Mouse (Mus musculus): ENCODE measurements at regions not wholly inside any gene's neighbourhood (a gene's known extent, or its start where the extent isn't known, plus 50 kb on each side); places are given as distances from the start of the nearest gene placed in this dataset.
A peak's percentile ranks its signal among the peaks of the same experiment; 100 is the strongest.
"Not testable (repeated sequence)": the region's sequence is repeated elsewhere in the genome, so short reads cannot be mapped to it uniquely, and the experiment has no call there.

GRCm38 (mm10) chr12:5956141-5956540 lies 580.7 kb upstream of the Klhl29 start:
- DNase-seq, result no peak
- no peak overlapping the region for H3K27ac ChIP-seq (ENCODE audit: insufficient read depth, low read length)
- TF ChIP-seq POLR2A (IDR thresholded peaks at IDR 0.05; ENCODE audit: borderline replicate concordance, insufficient read depth, low read length), result no peak
- no peaks in the 10 kb centered on the region for H3K4me1 ChIP-seq (ENCODE audit: control insufficient read depth, insufficient read depth, low read length)
- H3K4me3 ChIP-seq (replicated peaks; ENCODE audit: insufficient read depth, low read depth, low read length), result no peak overlapping the region
- WGBS, result 66% methylated on average over 2 of the region's 2 CpGs
- no peaks in the 10 kb centered on the region for H3K27me3 ChIP-seq (ENCODE audit: control insufficient read depth, insufficient read depth, low read length)

DNA sequence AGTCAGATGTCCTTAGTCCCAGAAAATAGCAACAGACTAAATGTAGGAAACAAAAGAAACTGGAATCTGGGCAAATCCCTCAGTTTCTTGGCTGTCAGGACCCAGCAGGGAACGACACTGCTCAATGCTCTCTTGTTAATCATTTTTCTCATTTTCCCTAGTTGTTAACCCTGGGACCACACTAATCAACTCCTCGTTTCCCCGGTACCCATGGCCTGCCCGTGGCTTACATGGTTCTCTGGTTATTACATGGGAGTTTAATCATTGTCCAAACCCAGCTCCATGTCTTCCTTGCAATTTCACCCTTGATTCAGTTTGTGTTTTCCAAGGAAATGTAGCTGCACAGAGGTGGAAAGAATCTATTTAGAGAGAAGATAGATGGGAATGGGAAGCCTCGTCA lies 580.1 kb upstream of the Klhl29 start:
- TF ChIP-seq CTCF (IDR thresholded peaks at IDR 0.05; ENCODE audit: borderline replicate concordance, insufficient read depth, low read depth, low read length), result no peak
- no peak for TF ChIP-seq POLR2A (IDR thresholded peaks at IDR 0.05; ENCODE audit: borderline replicate concordance, insufficient read depth, low read length)
- Histone ChIP-seq H3K4me1 (ENCODE audit: control insufficient read depth, insufficient read depth, low read length) (no peaks in the 10 kb centered on the region), H3K27ac (ENCODE audit: insufficient read depth, low read length) (no peak overlapping the region), H3K4me3 (replicated peaks; ENCODE audit: insufficient read depth, low read depth, low read length) (no peak overlapping the region), H3K27me3 (ENCODE audit: control insufficient read depth, insufficient read depth, low read length) (no peaks in the 10 kb centered on the region)
- 41% methylated on average over 5 of the region's 5 CpGs for WGBS
- DNase-seq, result no peak

GRCm38 (mm10) chr12:5943346-5943925 lies 568.0 kb upstream of the Klhl29 start:
- Histone ChIP-seq H3K27me3 (ENCODE audit: control insufficient read depth, insufficient read depth, low read length) (no peaks in the 10 kb centered on the region), H3K27ac (ENCODE audit: insufficient read depth, low read length) (no peak overlapping the region), H3K4me1 (ENCODE audit: control insufficient read depth, insufficient read depth, low read length) (no peaks in the 10 kb centered on the region), H3K4me3 (replicated peaks; ENCODE audit: insufficient read depth, low read depth, low read length) (no peak overlapping the region)
- WGBS, result 66% methylated on average over 11 of the region's 11 CpGs
- TF ChIP-seq POLR2A (IDR thresholded peaks at IDR 0.05; ENCODE audit: borderline replicate concordance, insufficient read depth, low read length) (no peak), CTCF (IDR thresholded peaks at IDR 0.05; ENCODE audit: borderline replicate concordance, insufficient read depth, low read depth, low read length) (no peak)
- DNase-seq, result no peak

DNA sequence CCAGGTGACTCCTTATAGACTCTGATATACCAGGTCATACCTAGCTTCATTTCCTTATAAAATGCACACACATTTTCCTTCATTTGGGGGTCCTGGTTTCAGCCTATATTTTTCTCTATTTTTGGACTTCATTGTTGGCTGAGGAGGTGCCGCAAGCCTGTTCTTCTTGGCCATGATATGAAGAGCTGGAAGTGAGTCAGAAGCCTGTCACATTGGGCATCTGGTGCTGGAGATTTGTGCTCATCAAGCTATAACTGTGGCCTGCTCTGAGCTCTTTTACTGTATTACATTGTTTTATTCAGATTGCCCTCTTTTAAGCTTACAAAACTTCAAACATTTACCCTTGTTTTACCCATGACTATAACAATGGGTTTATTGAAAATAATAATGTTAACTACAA lies 545.8 kb upstream of the Klhl29 start:
- Histone ChIP-seq H3K4me1 (ENCODE audit: control insufficient read depth, insufficient read depth, low read length) (no peaks in the 10 kb centered on the region; the same call in 1 of the 2 replicates), H3K4me3 (replicated peaks; ENCODE audit: insufficient read depth, low read depth, low read length) (no peak overlapping the region), H3K27ac (ENCODE audit: insufficient read depth, low read length) (no peak overlapping the region), H3K27me3 (ENCODE audit: control insufficient read depth, insufficient read depth, low read length) (no peaks in the 10 kb centered on the region)
- TF ChIP-seq POLR2A (IDR thresholded peaks at IDR 0.05; ENCODE audit: borderline replicate concordance, insufficient read depth, low read length) (no peak), CTCF (IDR thresholded peaks at IDR 0.05; ENCODE audit: borderline replicate concordance, insufficient read depth, low read depth, low read length) (no peak)
- 12% methylated on average over 1 of the region's 1 CpGs for WGBS
- DNase-seq, result peak in 1 of 2 experiments; percentile 41

DNA sequence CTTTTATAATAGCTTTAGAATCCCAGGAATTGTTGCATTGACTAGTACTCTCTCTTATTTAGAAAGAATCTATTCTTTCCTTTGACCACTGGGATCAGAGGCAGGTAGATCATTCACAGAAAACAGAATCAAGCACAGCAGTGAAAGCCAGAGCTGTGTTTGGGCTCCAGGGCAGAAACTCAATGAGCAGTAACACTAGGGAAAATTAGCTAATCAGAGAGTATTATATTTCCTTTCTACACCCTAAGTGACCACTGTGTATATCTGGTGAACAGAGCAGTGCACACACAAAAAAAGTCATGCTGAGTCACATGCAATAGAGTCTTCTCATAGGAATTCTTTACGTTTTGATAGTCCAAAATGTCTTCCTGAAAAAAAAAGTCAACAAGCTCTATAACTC lies 542.5 kb upstream of the Klhl29 start:
- H3K27ac ChIP-seq (ENCODE audit: insufficient read depth, low read length), result no peak overlapping the region
- no peaks in the 10 kb centered on the region; the same call in 1 of the 2 replicates for H3K4me1 ChIP-seq (ENCODE audit: control insufficient read depth, insufficient read depth, low read length)
- no peak for DNase-seq
- H3K4me3 ChIP-seq (replicated peaks; ENCODE audit: insufficient read depth, low read depth, low read length), result no peak overlapping the region
- WGBS, result 82% methylated on average over 1 of the region's 1 CpGs
- no peaks in the 10 kb centered on the region for H3K27me3 ChIP-seq (ENCODE audit: control insufficient read depth, insufficient read depth, low read length)
- TF ChIP-seq CTCF (IDR thresholded peaks at IDR 0.05; ENCODE audit: borderline replicate concordance, insufficient read depth, low read depth, low read length), result no peak

GRCm38 (mm10) chr12:5906251-5906650 lies 530.8 kb upstream of the Klhl29 start:
- Histone ChIP-seq H3K27me3 (ENCODE audit: control insufficient read depth, insufficient read depth, low read length) (no peaks in the 10 kb centered on the region), H3K4me1 (ENCODE audit: control insufficient read depth, insufficient read depth, low read length) (no peaks in the 10 kb centered on the region), H3K27ac (ENCODE audit: insufficient read depth, low read length) (no peak overlapping the region), H3K4me3 (replicated peaks; ENCODE audit: insufficient read depth, low read depth, low read length) (no peak overlapping the region)
- WGBS, result 17% methylated on average over 2 of the region's 2 CpGs
- no peak for DNase-seq
- TF ChIP-seq CTCF (IDR thresholded peaks at IDR 0.05; ENCODE audit: borderline replicate concordance, insufficient read depth, low read depth, low read length) (no peak), POLR2A (IDR thresholded peaks at IDR 0.05; ENCODE audit: borderline replicate concordance, insufficient read depth, low read length) (no peak)

DNA sequence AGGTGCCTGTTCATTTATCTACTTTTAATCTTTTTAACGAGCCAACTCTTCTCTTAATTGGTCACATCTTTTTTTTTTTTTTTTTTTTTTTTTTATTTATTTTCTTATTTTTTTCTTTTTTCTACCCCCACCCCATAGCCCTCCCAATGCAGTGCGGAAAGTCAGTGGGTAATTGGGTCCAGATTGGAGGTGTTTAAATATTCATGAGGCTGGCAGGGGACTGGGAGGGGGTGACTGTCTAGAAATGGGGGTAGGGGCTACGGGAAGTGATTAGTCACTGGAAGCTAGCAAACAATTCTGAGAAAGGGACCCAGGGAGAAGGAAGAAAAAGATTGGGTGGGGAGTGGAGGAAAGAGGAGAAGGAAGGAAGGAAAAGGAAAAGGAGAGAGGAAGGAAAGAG lies 516.3 kb upstream of the Klhl29 start:
- H3K27ac ChIP-seq (ENCODE audit: insufficient read depth, low read length); H3K4me3 ChIP-seq (replicated peaks; ENCODE audit: insufficient read depth, low read depth, low read length); H3K4me1 ChIP-seq (ENCODE audit: control insufficient read depth, insufficient read depth, low read length); H3K27me3 ChIP-seq (ENCODE audit: control insufficient read depth, insufficient read depth, low read length); DNase-seq: not testable (repeated sequence)
- WGBS, result 69% methylated on average over 2 of the region's 3 CpGs

DNA sequence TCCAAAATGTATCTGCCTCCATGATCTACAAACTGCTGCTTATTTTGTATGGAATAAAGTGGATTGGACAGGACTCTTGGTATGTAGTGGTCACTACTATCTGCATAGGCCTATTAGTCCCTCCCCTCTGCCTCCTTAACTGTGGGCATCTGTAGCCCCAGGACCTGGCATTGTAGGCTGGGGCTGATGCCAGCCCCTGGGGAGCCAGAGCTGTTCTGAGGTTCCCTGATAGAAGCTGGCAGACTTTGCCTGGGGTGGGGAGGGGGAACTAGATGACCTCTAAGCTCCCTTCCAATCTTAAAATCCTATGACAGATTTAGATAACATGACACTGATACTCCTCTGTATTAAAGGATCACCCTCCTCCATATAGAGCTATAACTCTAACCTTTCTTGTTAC lies 491.2 kb upstream of the Klhl29 start:
- H3K27me3 ChIP-seq (ENCODE audit: control insufficient read depth, insufficient read depth, low read length), result no peaks in the 10 kb centered on the region
- DNase-seq, result peak in 1 of 2 experiments; percentile 1
- no peak overlapping the region for H3K27ac ChIP-seq (ENCODE audit: insufficient read depth, low read length)
- no peak for TF ChIP-seq POLR2A (IDR thresholded peaks at IDR 0.05; ENCODE audit: borderline replicate concordance, insufficient read depth, low read length)
- TF ChIP-seq CTCF (IDR thresholded peaks at IDR 0.05; ENCODE audit: borderline replicate concordance, insufficient read depth, low read depth, low read length), result no peak
- H3K4me1 ChIP-seq (ENCODE audit: control insufficient read depth, insufficient read depth, low read length), result no peaks in the 10 kb centered on the region
- no peak overlapping the region for H3K4me3 ChIP-seq (replicated peaks; ENCODE audit: insufficient read depth, low read depth, low read length)

DNA sequence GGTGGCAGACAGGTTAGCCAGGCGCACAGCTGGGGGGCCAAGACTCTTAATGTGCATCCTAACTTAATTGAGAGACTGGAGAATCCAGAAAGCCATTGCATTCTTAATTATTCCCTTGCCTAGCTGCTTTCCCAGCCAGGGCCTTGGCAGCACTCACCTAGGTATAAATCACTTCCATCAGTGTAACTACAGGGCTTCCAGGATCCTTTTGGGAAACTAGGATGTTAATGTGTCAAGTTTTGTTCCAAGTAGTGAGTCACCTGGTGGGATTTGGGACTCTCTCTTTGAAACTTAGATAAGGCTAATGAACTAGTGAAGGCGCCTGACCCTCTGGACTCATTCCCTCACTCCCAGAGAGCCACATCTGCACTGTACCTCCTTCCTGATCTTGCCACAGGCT lies 484.3 kb upstream of the Klhl29 start:
- Histone ChIP-seq H3K4me1 (ENCODE audit: control insufficient read depth, insufficient read depth, low read length) (no peaks in the 10 kb centered on the region), H3K27me3 (ENCODE audit: control insufficient read depth, insufficient read depth, low read length) (no peaks in the 10 kb centered on the region), H3K4me3 (replicated peaks; ENCODE audit: insufficient read depth, low read depth, low read length) (no peak overlapping the region), H3K27ac (ENCODE audit: insufficient read depth, low read length) (no peak overlapping the region)
- no peak for DNase-seq
- 78% methylated on average over 2 of the region's 2 CpGs for WGBS
- TF ChIP-seq CTCF (IDR thresholded peaks at IDR 0.05; ENCODE audit: borderline replicate concordance, insufficient read depth, low read depth, low read length), result no peak
- no peak for TF ChIP-seq POLR2A (IDR thresholded peaks at IDR 0.05; ENCODE audit: borderline replicate concordance, insufficient read depth, low read length)

All from cerebellum, adult 2 months (tissue).